Mouse (Mus musculus): ENCODE measurements around the gene Lta. TPM values are rescaled to one million over a fixed set of nuclear protein-coding genes. Genes with fewer than 3 reads are reported as not detected.

The Lta gene
- polyA plus RNA-seq, 1 experiment from 2014 or later, result not detected

DNA sequence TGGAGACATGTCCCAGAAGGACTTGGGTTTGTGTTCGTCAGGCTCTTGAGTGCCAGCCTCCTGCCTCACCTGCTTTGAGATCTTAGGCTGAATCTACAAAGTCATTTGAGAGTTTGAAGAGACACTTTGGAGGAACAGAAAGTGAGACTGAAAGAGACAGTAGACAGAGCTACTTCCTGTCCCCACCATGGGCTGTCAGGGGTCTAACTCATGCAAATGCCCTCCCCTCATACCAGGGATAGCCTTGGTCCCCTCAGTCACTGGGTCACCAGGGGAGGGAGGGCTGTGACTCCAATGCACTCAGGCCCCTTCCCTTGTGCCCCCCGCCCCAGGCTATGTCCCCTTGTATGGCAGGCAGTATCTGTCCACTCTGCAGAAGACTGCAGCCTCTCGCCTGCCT lies 31.8 kb downstream of the Lta start:
- Histone ChIP-seq H3K4me2 (no peak overlapping the region), H3K27me3 (no peaks in the 10 kb centered on the region), H3K4me1 (replicated peaks) (0 out of 2 replicates have a peak, but pooled peaks cover 4% of the 10 kb centered on the region), H3K4me3 (replicated peaks) (no peak overlapping the region), H3K9me3 (no peaks in the 10 kb centered on the region), H3K9ac (replicated peaks) (no peak overlapping the region), H3K36me3 (no peaks in the 10 kb centered on the region), H3K27ac (no peak overlapping the region)
- no peak for ATAC-seq (ENCODE audit: insufficient number of reproducible peaks, insufficient read depth, low FRiP score, low TSS enrichment, low read depth)
- 74% methylated on average over 3 of the region's 3 CpGs for WGBS

DNA sequence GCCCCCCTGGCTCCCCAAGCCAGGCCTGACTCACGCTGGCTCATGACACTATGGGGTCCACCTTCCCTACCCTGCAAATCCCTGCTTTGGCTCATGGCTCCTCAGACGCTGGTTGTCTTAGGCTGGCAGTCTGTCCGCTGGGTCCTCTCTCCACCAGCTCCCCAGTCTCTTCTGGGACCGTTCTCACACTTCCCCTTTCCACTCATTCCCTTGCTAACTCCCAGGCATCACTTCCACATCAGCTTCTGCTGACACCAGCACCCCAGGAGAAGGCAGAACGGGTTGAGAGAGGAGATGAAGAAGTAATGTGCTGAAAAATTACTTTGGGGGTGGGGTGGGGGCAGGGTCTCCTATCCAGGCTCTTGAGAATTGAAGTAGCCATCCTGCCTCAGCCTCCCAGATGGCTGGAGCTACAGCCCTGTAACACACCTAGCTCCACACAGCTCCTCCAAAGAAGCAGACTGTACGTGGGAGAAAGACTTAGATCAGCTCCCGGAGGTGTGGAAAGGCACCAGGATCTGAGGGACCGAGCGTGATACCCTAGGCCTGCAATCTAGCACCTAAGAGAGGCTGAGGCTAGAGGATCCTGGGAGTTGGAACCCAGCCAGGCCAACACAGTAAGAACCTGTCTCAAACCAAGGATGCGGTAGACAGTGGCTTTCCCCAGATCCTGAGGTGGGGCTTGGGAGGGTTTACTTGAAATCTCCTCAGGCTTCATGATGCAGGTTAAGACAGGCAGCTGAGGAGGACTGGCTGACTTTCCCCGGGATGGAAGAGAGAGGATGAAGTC lies 32.5 kb downstream of the Lta start:
- Histone ChIP-seq H3K9ac (replicated peaks) (no peak overlapping the region), H3K4me1 (replicated peaks) (0 out of 2 replicates have a peak, but pooled peaks cover 4% of the 10 kb centered on the region), H3K4me2 (no peak overlapping the region), H3K36me3 (no peaks in the 10 kb centered on the region), H3K4me3 (replicated peaks) (no peak overlapping the region), H3K27me3 (no peaks in the 10 kb centered on the region), H3K9me3 (no peaks in the 10 kb centered on the region), H3K27ac (no peak overlapping the region)
- WGBS, result 71% methylated on average over 11 of the region's 11 CpGs
- ATAC-seq (ENCODE audit: insufficient number of reproducible peaks, insufficient read depth, low FRiP score, low TSS enrichment, low read depth), result no peak

DNA sequence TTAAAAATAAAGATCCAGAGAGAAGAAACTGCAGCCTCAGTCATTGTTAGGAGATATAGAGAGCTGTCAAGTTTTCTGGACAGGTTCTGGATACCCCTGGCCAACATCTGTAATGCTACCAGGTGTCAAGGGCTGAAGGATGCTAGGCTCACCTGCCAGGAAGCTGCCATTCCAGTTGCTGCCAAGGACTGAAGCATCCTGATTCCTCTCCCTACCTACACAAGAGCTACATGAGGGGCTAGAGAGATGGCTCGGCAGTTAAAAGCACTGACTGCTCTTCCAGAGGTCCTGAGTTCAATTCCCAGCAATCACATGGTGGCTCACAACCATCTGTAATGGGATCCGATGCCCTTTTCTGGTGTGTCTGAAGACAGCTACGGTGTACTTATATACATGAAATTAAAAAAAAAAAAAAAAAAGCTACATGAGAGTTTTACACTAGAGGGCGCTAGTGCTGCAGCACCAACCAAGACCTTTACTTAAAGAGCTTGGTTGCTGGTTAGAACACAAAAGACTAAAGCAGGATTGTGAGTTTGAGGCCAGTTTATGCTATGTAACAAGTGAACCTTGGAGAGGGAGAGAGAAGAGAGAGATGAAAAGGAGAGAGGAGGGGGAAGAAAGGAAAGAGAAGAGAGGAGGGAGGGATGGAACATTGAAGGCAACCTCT lies 36.5 kb downstream of the Lta start:
- no peaks in the 10 kb centered on the region for H3K36me3 ChIP-seq
- H3K9ac ChIP-seq (replicated peaks), result no peak overlapping the region
- no peaks in the 10 kb centered on the region for H3K9me3 ChIP-seq
- H3K4me1 ChIP-seq (replicated peaks), result peaks cover 10% of the 10 kb centered on the region; the same call in 1 of the 2 replicates
- H3K27ac ChIP-seq, result no peak overlapping the region
- no peaks in the 10 kb centered on the region for H3K27me3 ChIP-seq
- 26% methylated on average over 4 of the region's 4 CpGs for WGBS
- H3K4me2 ChIP-seq, result no peak overlapping the region
- H3K4me3 ChIP-seq (replicated peaks), result no peak overlapping the region
- no peak for ATAC-seq (ENCODE audit: insufficient number of reproducible peaks, insufficient read depth, low FRiP score, low TSS enrichment, low read depth)

DNA sequence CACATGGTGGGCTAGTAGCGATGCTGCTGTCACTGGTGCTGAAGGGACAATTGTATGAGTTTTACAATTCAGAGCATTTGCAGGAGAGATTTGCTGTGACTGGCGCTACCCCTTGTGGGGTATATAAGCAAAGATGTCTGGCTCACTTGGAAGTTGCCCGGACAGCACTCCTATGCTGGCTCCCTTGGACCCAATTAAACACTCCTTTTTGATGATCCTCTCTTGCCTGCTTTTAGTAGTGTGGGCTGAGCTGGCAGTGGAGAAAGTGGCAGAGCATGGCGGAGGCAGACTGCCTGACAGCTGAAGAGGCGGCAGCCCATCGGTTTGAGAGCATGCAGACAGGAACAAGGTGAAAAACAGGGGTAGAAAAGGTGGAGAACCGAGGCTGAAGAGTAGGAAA lies 37.4 kb downstream of the Lta start:
- Histone ChIP-seq H3K4me2 (no peak overlapping the region), H3K4me1 (replicated peaks) (peaks cover 16% of the 10 kb centered on the region), H3K9me3 (no peaks in the 10 kb centered on the region), H3K4me3 (replicated peaks) (no peak overlapping the region), H3K9ac (replicated peaks) (no peak overlapping the region), H3K36me3 (peaks cover under 1% of the 10 kb centered on the region; the same call in 1 of the 2 replicates), H3K27ac (no peak overlapping the region), H3K27me3 (no peaks in the 10 kb centered on the region)
- 85% methylated on average over 7 of the region's 7 CpGs for WGBS
- ATAC-seq (ENCODE audit: insufficient number of reproducible peaks, insufficient read depth, low FRiP score, low TSS enrichment, low read depth), result no peak

DNA sequence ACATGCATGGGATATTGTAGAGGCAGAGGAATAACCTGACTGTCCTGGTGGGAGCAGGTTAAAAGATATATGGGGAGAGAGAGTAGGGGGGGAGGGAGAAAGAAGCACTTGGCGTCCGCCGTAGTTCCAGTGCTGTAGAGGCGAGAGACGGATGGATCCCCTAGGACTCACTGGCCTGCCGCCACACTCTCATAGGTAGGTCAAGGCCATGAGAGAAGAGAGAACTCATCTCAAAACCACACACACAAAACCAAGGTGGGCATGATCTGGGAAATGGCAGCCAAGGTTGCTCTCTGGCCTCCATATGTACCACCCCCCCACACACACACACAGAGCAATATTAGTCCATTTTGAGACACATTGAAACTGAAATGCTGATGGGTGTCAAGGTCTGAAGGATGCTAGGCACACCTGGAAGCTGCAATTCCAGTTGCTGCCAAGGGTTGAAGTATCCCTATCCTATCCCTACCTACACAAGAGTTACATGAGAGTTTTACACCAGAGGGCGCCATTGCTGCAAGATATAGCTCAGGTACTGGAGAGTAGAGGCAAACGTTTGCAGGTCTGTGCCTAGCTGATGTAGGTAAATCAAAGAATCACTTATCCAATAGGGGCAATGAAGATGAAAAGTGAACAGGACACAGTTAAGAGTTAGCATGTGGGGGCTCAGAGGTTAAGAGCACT lies 38.7 kb downstream of the Lta start:
- Histone ChIP-seq H3K27me3 (no peaks in the 10 kb centered on the region), H3K27ac (peak overlapping the region; percentile 98), H3K4me2 (peak overlapping the region; percentile 92), H3K9ac (replicated peaks) (no peak overlapping the region), H3K4me3 (replicated peaks) (peak overlapping the region; percentile 99), H3K4me1 (replicated peaks) (peaks cover 22% of the 10 kb centered on the region), H3K9me3 (no peaks in the 10 kb centered on the region), H3K36me3 (peaks cover 13% of the 10 kb centered on the region)
- ATAC-seq (ENCODE audit: insufficient number of reproducible peaks, insufficient read depth, low FRiP score, low TSS enrichment, low read depth), result no peak
- 70% methylated on average over 8 of the region's 8 CpGs for WGBS

DNA sequence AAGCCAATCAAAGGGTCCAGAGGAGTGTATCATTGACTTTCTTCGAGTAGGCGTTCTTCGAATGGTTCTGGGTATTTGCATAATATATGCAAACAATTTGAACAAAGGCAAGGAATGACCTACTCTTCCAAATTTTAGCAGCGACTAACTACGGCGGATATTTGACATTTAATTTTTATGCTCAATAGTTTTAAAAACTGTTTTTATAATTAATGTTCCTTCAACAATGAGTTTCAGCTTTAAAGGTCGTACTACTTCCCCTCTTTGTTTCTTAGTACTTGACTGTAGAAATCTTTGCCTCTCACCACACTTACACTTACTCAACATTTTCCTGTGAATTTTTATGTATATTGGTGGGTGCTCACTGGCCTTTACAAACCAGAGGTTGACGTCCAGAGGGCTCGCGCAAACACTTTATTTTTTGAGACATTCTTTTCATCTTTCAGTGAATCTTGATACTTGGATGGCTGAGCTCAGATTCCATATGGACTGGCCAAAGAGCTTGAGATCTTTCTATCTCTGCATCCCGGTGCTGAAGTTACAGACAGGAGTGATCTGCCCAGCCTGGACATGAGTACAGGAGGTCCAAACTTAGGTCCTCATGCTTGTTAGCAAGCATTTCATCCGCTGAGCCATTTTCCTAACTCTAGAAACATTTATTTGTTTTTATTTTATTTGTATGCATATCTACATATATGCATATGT lies 39.5 kb downstream of the Lta start:
- H3K27me3 ChIP-seq, result no peaks in the 10 kb centered on the region
- H3K4me1 ChIP-seq (replicated peaks), result peaks cover 22% of the 10 kb centered on the region
- ATAC-seq (ENCODE audit: insufficient number of reproducible peaks, insufficient read depth, low FRiP score, low TSS enrichment, low read depth), result peak; percentile 83
- no peaks in the 10 kb centered on the region for H3K9me3 ChIP-seq
- 28% methylated on average over 12 of the region's 12 CpGs for WGBS
- H3K27ac ChIP-seq, result peak overlapping the region; percentile 98
- peak overlapping the region; percentile 92 for H3K4me2 ChIP-seq
- peaks cover 22% of the 10 kb centered on the region for H3K36me3 ChIP-seq
- peak overlapping the region; percentile 99 for H3K4me3 ChIP-seq (replicated peaks)
- H3K9ac ChIP-seq (replicated peaks), result peak overlapping the region; percentile 100

GRCm38 (mm10) chr17:35164568-35165450 lies 40.3 kb downstream of the Lta start, which contains the start of gene Prrc2a:
Gene Prrc2a (minus strand): TSS chr17:35164897.
- Histone ChIP-seq H3K9me3 (no peaks in the 10 kb centered on the region), H3K36me3 (peaks cover 30% of the 10 kb centered on the region), H3K27ac (peak within 1 kb of the TSS; percentile 98), H3K27me3 (no peaks in the 10 kb centered on the region), H3K9ac (replicated peaks) (peak within 1 kb of the TSS; percentile 100), H3K4me1 (replicated peaks) (peaks cover 22% of the 10 kb centered on the region), H3K4me2 (peak within 1 kb of the TSS; percentile 92), H3K4me3 (replicated peaks) (peak within 1 kb of the TSS; percentile 99)
- WGBS, result under 1% methylated on average over 86 of the region's 89 CpGs
- ATAC-seq (ENCODE audit: insufficient number of reproducible peaks, insufficient read depth, low FRiP score, low TSS enrichment, low read depth), result peak; percentile 96

- peak overlapping the region; percentile 92 for H3K4me2 ChIP-seq
- WGBS, result 2% methylated on average over 28 of the region's 28 CpGs
- no peak for ATAC-seq (ENCODE audit: insufficient number of reproducible peaks, insufficient read depth, low FRiP score, low TSS enrichment, low read depth)
Observed at GRCm38 (mm10) chr17:35164218-35164567, 41.0 kb downstream of the Lta start.

GRCm38 (mm10) chr17:35163326-35164081 lies 41.6 kb downstream of the Lta start:
- no peak for ATAC-seq (ENCODE audit: insufficient number of reproducible peaks, insufficient read depth, low FRiP score, low TSS enrichment, low read depth)
- Histone ChIP-seq H3K36me3 (peaks cover 43% of the 10 kb centered on the region), H3K9ac (replicated peaks) (peak overlapping the region; percentile 100), H3K27me3 (no peaks in the 10 kb centered on the region), H3K4me2 (peak overlapping the region; percentile 92), H3K27ac (peak overlapping the region; percentile 98), H3K4me1 (replicated peaks) (peaks cover 22% of the 10 kb centered on the region), H3K4me3 (replicated peaks) (peak overlapping the region; percentile 99), H3K9me3 (no peaks in the 10 kb centered on the region)
- 16% methylated on average over 8 of the region's 8 CpGs for WGBS

More at GRCm38 (mm10) chr17:35164218-35164567, 41.0 kb downstream of the Lta start:
- H3K27me3 ChIP-seq, result no peaks in the 10 kb centered on the region
- H3K9ac ChIP-seq (replicated peaks), result peak overlapping the region; percentile 100
- H3K4me1 ChIP-seq (replicated peaks), result peaks cover 22% of the 10 kb centered on the region
- H3K9me3 ChIP-seq, result no peaks in the 10 kb centered on the region
- H3K36me3 ChIP-seq, result peaks cover 36% of the 10 kb centered on the region
- peak overlapping the region; percentile 98 for H3K27ac ChIP-seq
- peak overlapping the region; percentile 99 for H3K4me3 ChIP-seq (replicated peaks)
